Mouse (Mus musculus): ENCODE data around the gene Foxa3. TPM values are rescaled to one million over a fixed set of nuclear protein-coding genes. Genes with fewer than 3 reads are reported as not detected.
A peak's percentile ranks its signal among the peaks of the same experiment; 100 is the strongest.

Foxa3 gene
- total RNA-seq, 1 experiment, result 1.7 TPM

DNA sequence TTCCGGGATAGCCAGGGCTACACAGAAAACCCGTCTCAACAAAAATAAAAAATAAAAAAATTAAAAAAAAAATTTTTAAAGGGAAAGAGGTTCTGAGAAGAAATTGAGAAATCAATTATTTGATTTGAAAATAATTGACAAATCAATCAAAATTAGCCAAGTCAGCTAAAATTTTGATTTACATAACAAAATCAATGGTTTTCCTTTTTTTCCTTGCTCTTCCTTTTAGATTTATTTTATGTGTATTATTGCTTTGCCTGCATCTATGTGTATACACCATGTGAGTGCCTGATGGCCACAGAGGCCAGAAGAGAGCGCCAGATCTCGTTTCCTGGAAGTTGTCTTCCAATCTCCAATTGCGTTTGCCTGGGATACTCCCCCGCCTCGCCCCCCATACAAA, 5.4 kb downstream of the Foxa3 start:
- no peak overlapping the region for H3K4me3 ChIP-seq (ENCODE audit: insufficient read depth in 1 of 2, low read depth in 1 of 2, low read length in 2 of 2, poor library complexity in 1 of 2, severe bottlenecking in 1 of 2)
- H3K9me3 ChIP-seq (ENCODE audit: control insufficient read depth, insufficient read depth, low read depth, low read length), result no peaks in the 10 kb centered on the region
- no peak for DNase-seq (ENCODE audit: low read depth, low spot score)
- in situ Hi-C loops (cut with MboI; ENCODE audit: low sequenced_read_pairs in 2 of 2, unreplicated experiment in 2 of 2), result no loop called here
- H3K9ac ChIP-seq (ENCODE audit: insufficient read depth, low read depth, low read length, poor library complexity, severe bottlenecking), result no peak overlapping the region
- no peaks in the 10 kb centered on the region for H3K36me3 ChIP-seq (ENCODE audit: control insufficient read depth, insufficient read depth, low read length, poor library complexity, severe bottlenecking)
- no peak overlapping the region for H3K27ac ChIP-seq (ENCODE audit: insufficient read depth, low read depth, low read length, poor library complexity, severe bottlenecking)
- peaks cover 0 to 11% of the 10 kb centered on the region in 2 experiments; a peak in 1 of 4 replicates for H3K4me1 ChIP-seq (ENCODE audit: control insufficient read depth in 2 of 2, insufficient read depth in 2 of 2, low read length in 2 of 2, poor library complexity in 1 of 2)
- TF ChIP-seq ZC3H11A (IDR thresholded peaks at IDR 0.05; ENCODE audit: borderline replicate concordance, low read depth, low read length) (no peak), ZNF384 (IDR thresholded peaks at IDR 0.05; ENCODE audit: low read depth, low read length) (no peak), CHD2 (IDR thresholded peaks at IDR 0.05; ENCODE audit: low read depth, low read length) (no peak), MAFK (IDR thresholded peaks at IDR 0.05; ENCODE audit: insufficient read depth, low read depth, low read length) (peak; percentile 70; the same call in 1 of the 2 replicates), HCFC1 (IDR thresholded peaks at IDR 0.05; ENCODE audit: borderline replicate concordance, insufficient read depth, low read length) (no peak)

- H3K4me1 ChIP-seq (ENCODE audit: control insufficient read depth in 2 of 2, insufficient read depth in 2 of 2, low read length in 2 of 2, poor library complexity in 1 of 2), result peaks cover 0 to 9% of the 10 kb centered on the region in 2 experiments; a peak in 2 of 4 replicates
- TF ChIP-seq MAFK (IDR thresholded peaks at IDR 0.05; ENCODE audit: insufficient read depth, low read depth, low read length) (no peak), ZNF384 (IDR thresholded peaks at IDR 0.05; ENCODE audit: low read depth, low read length) (no peak), CHD2 (IDR thresholded peaks at IDR 0.05; ENCODE audit: low read depth, low read length) (no peak), HCFC1 (IDR thresholded peaks at IDR 0.05; ENCODE audit: borderline replicate concordance, insufficient read depth, low read length) (no peak), ZC3H11A (IDR thresholded peaks at IDR 0.05; ENCODE audit: borderline replicate concordance, low read depth, low read length) (no peak)
- H3K36me3 ChIP-seq (ENCODE audit: control insufficient read depth, insufficient read depth, low read length, poor library complexity, severe bottlenecking), result no peaks in the 10 kb centered on the region
- no peaks in the 10 kb centered on the region for H3K9me3 ChIP-seq (ENCODE audit: control insufficient read depth, insufficient read depth, low read depth, low read length)
- H3K27ac ChIP-seq (ENCODE audit: insufficient read depth, low read depth, low read length, poor library complexity, severe bottlenecking), result no peak overlapping the region
- in situ Hi-C loops (cut with MboI; ENCODE audit: low sequenced_read_pairs in 2 of 2, unreplicated experiment in 2 of 2), result no loop called here
- H3K4me3 ChIP-seq (ENCODE audit: insufficient read depth in 1 of 2, low read depth in 1 of 2, low read length in 2 of 2, poor library complexity in 1 of 2, severe bottlenecking in 1 of 2), result no peak overlapping the region
- DNase-seq (ENCODE audit: low read depth, low spot score), result no peak
- no peak overlapping the region for H3K9ac ChIP-seq (ENCODE audit: insufficient read depth, low read depth, low read length, poor library complexity, severe bottlenecking)
Observed at GRCm38 (mm10) chr7:19016042-19016441, 7.3 kb downstream of the Foxa3 start.

GRCm38 (mm10) chr7:19014452-19014851, 8.9 kb downstream of the Foxa3 start:
- Histone ChIP-seq H3K9me3 (ENCODE audit: control insufficient read depth, insufficient read depth, low read depth, low read length) (no peaks in the 10 kb centered on the region), H3K4me1 (ENCODE audit: control insufficient read depth in 2 of 2, insufficient read depth in 2 of 2, low read length in 2 of 2, poor library complexity in 1 of 2) (peaks cover 0 to 2% of the 10 kb centered on the region in 2 experiments; a peak in 2 of 4 replicates), H3K4me3 (ENCODE audit: insufficient read depth in 1 of 2, low read depth in 1 of 2, low read length in 2 of 2, poor library complexity in 1 of 2, severe bottlenecking in 1 of 2) (no peak overlapping the region), H3K9ac (ENCODE audit: insufficient read depth, low read depth, low read length, poor library complexity, severe bottlenecking) (no peak overlapping the region), H3K36me3 (ENCODE audit: control insufficient read depth, insufficient read depth, low read length, poor library complexity, severe bottlenecking) (no peaks in the 10 kb centered on the region), H3K27ac (ENCODE audit: insufficient read depth, low read depth, low read length, poor library complexity, severe bottlenecking) (no peak overlapping the region)
- no peak for TF ChIP-seq ZC3H11A (IDR thresholded peaks at IDR 0.05; ENCODE audit: borderline replicate concordance, low read depth, low read length)
- no peak for TF ChIP-seq MAFK (IDR thresholded peaks at IDR 0.05; ENCODE audit: insufficient read depth, low read depth, low read length)
- TF ChIP-seq HCFC1 (IDR thresholded peaks at IDR 0.05; ENCODE audit: borderline replicate concordance, insufficient read depth, low read length), result no peak
- TF ChIP-seq CHD2 (IDR thresholded peaks at IDR 0.05; ENCODE audit: low read depth, low read length), result no peak
- no peak for TF ChIP-seq ZNF384 (IDR thresholded peaks at IDR 0.05; ENCODE audit: low read depth, low read length)
- in situ Hi-C loops (cut with MboI; ENCODE audit: low sequenced_read_pairs in 2 of 2, unreplicated experiment in 2 of 2), result no loop called here
- DNase-seq (ENCODE audit: low read depth, low spot score), result no peak

- no peak for TF ChIP-seq HCFC1 (IDR thresholded peaks at IDR 0.05; ENCODE audit: borderline replicate concordance, insufficient read depth, low read length)
- TF ChIP-seq MAFK (IDR thresholded peaks at IDR 0.05; ENCODE audit: insufficient read depth, low read depth, low read length), result no peak
- TF ChIP-seq ZNF384 (IDR thresholded peaks at IDR 0.05; ENCODE audit: low read depth, low read length), result no peak
- no peak for TF ChIP-seq CHD2 (IDR thresholded peaks at IDR 0.05; ENCODE audit: low read depth, low read length)
- TF ChIP-seq ZC3H11A (IDR thresholded peaks at IDR 0.05; ENCODE audit: borderline replicate concordance, low read depth, low read length), result no peak
Observed at GRCm38 (mm10) chr7:19012882-19013281, 10.5 kb downstream of the Foxa3 start.

More at GRCm38 (mm10) chr7:19012882-19013281, 10.5 kb downstream of the Foxa3 start:
- no peak for DNase-seq (ENCODE audit: low read depth, low spot score)
- in situ Hi-C loops (cut with MboI; ENCODE audit: low sequenced_read_pairs in 2 of 2, unreplicated experiment in 2 of 2), result no loop called here
- H3K9ac ChIP-seq (ENCODE audit: insufficient read depth, low read depth, low read length, poor library complexity, severe bottlenecking), result no peak overlapping the region
- H3K9me3 ChIP-seq (ENCODE audit: control insufficient read depth, insufficient read depth, low read depth, low read length), result no peaks in the 10 kb centered on the region
- peaks cover 0 to 2% of the 10 kb centered on the region in 2 experiments; a peak in 2 of 4 replicates for H3K4me1 ChIP-seq (ENCODE audit: control insufficient read depth in 2 of 2, insufficient read depth in 2 of 2, low read length in 2 of 2, poor library complexity in 1 of 2)
- no peaks in the 10 kb centered on the region for H3K36me3 ChIP-seq (ENCODE audit: control insufficient read depth, insufficient read depth, low read length, poor library complexity, severe bottlenecking)
- no peak overlapping the region for H3K27ac ChIP-seq (ENCODE audit: insufficient read depth, low read depth, low read length, poor library complexity, severe bottlenecking)
- H3K4me3 ChIP-seq (ENCODE audit: insufficient read depth in 1 of 2, low read depth in 1 of 2, low read length in 2 of 2, poor library complexity in 1 of 2, severe bottlenecking in 1 of 2), result no peak overlapping the region
